Mouse (Mus musculus): Measurements from ENCODE around the gene Arl1.

GRCm38 (mm10) chr10:88728166-88728565 lies 2.5 kb upstream of the Arl1 start:
- TF ChIP-seq CTCF (IDR thresholded peaks at IDR 0.05; ENCODE audit: borderline replicate concordance, insufficient read depth, low read length) (no peak), POLR2A (IDR thresholded peaks at IDR 0.05; ENCODE audit: low read depth, low read length) (no peak)

Data from embryonic fibroblast, embryonic 13.5 days (primary cell).